ENCODE assay signal across 26 mouse cellular contexts in genomic region chr19:5589159-5589558, GRCm38 (mm10). TPM values are rescaled to one million over a fixed set of nuclear protein-coding genes. Genes with fewer than 3 reads are reported as not detected.
DNase-seq lines count a peak whose midpoint lies in the region; ATAC-seq and TF ChIP-seq lines count a peak whose summit lies in the region.
"Had no signal": no experiment of that assay in that cellular context is flagged by ENCODE, and none has a peak within 500 bp of the region (broad histone marks: within the 10 kb centered on the region; RNA-seq: fewer than 3 reads in every experiment).

No protein-coding gene starts in this region.

- no peak overlapping the region for H3K4me3 ChIP-seq in left cerebral cortex, adult 2 months
- no peak overlapping the region for H3K4me3 ChIP-seq in neural tube, embryonic 15.5 days (replicated peaks)
- H3K4me3 ChIP-seq: embryonic facial prominence, embryonic 10.5 days; erythroblast, embryonic 14.5 days; heart, embryonic 10.5 days; hindbrain, embryonic 13.5 days; midbrain, embryonic 13.5 days; myocyte had no signal

- H3K36me3 ChIP-seq in neural tube, embryonic 15.5 days: no peaks in the 10 kb centered on the region
- H3K36me3 ChIP-seq: embryonic facial prominence, embryonic 10.5 days; heart, embryonic 10.5 days; hindbrain, embryonic 13.5 days; midbrain, embryonic 13.5 days had no signal

- no peak overlapping the region for H3K4me2 ChIP-seq in neural tube, embryonic 15.5 days
- H3K4me2 ChIP-seq: hindbrain, embryonic 13.5 days; midbrain, embryonic 13.5 days had no signal

- no peaks in the 10 kb centered on the region for H3K4me1 ChIP-seq in neural tube, embryonic 15.5 days
- H3K4me1 ChIP-seq: hindbrain, embryonic 13.5 days; midbrain, embryonic 13.5 days had no signal

- H3K9me3 ChIP-seq in neural tube, embryonic 15.5 days (replicated peaks): no peaks in the 10 kb centered on the region
- H3K9me3 ChIP-seq: embryonic facial prominence, embryonic 10.5 days; heart, embryonic 10.5 days; hindbrain, embryonic 13.5 days; midbrain, embryonic 13.5 days had no signal

- H3K9ac ChIP-seq in neural tube, embryonic 15.5 days (replicated peaks): no peak overlapping the region
- H3K9ac ChIP-seq: forebrain, postnatal 0 days; hindbrain, embryonic 13.5 days; midbrain, embryonic 13.5 days had no signal

- TF ChIP-seq CTCF in left cerebral cortex, adult 2 months (IDR thresholded peaks at IDR 0.05): peak; percentile 15; the same call in 1 of the 2 replicates

- no peaks in the 10 kb centered on the region for H3K27me3 ChIP-seq in neural tube, embryonic 15.5 days (replicated peaks)
- H3K27me3 ChIP-seq: hindbrain, embryonic 13.5 days; midbrain, embryonic 13.5 days had no signal

- no peak for ATAC-seq in neural tube, embryonic 15.5 days (ENCODE audit: low FRiP score)
- ATAC-seq: forebrain, postnatal 0 days; midbrain, embryonic 13.5 days had no signal

- 67% methylated on average over 9 of the region's 9 CpGs for WGBS in neural tube, embryonic 15.5 days

- no peak overlapping the region for H3K27ac ChIP-seq in left cerebral cortex, adult 2 months
- no peak overlapping the region for H3K27ac ChIP-seq in neural tube, embryonic 15.5 days (replicated peaks)
- H3K27ac ChIP-seq: embryonic facial prominence, embryonic 10.5 days; heart, embryonic 10.5 days; hindbrain, embryonic 13.5 days; midbrain, embryonic 13.5 days had no signal

- intact Hi-C loops in left cerebral cortex, adult 2 months (cut with DNase I): loop anchor here (5.0 kb wide), 1 partner anchor 38 kb away; no protein-coding TSS in a partner anchor

- peak; percentile 74 for DNase-seq in heart, adult 11 months
- no peak for DNase-seq in heart, adult 9 months (ENCODE audit: low spot score in 2 of 2)
- no peak for DNase-seq in left cerebral cortex, adult 2 months (ENCODE audit: extremely low spot score in 1 of 2, low spot score in 2 of 2)
- no peak for DNase-seq in left cerebral cortex, adult 8-10 months (ENCODE audit: low spot score in 2 of 2)
- DNase-seq in 3T3-L1 (ENCODE audit: low read depth, low spot score): peak; percentile 64
- peak; percentile 81 for DNase-seq in NIH3T3 (ENCODE audit: low read depth)
- no peak for DNase-seq in cerebellum, postnatal 36 days
- DNase-seq: adrenal gland, adult 8-10 months; B cell, adult 2 months; cerebellum, adult 11 months; forebrain, postnatal 0 days; heart, postnatal 10 days; layer of hippocampus, postnatal 36 days; left cerebral cortex, postnatal 4 days; retina, postnatal 1 day; right cerebral cortex, postnatal 4 days; thymus, adult 18-20 months had no signal

RNA-seq across cellular contexts. Expression of gene Rnaseh2c, which starts 12.5 kb away (rescaled TPM):
- 10 to 100 TPM; 77.7 to 82.4 TPM for total RNA-seq in left cerebral cortex, adult 2 months (2021)
- 10 to 100 TPM; 68.0 to 88.2 (median 72.1) TPM for total RNA-seq in left cerebral cortex, adult 8-10 months (2022)
- polyA plus RNA-seq in neural tube, embryonic 15.5 days (2015; fragmentation: Nextera tagmentation; extraction: Ambion mirVana): 68.2 and 81.5 TPM in 2 replicates

RNA-seq across cellular contexts. Expression of gene Kat5, which starts 20.9 kb away (rescaled TPM):
- total RNA-seq in left cerebral cortex, adult 2 months (2021): 10 to 100 TPM; 94.3 to 99.2 TPM
- total RNA-seq in left cerebral cortex, adult 8-10 months (2022): 100 to 1,000 TPM in 1 of 4 experiments, 10 to 100 TPM in 3; 87.3 to 115 (median 97.0) TPM
- 64.9 and 66.2 TPM in 2 replicates for polyA plus RNA-seq in neural tube, embryonic 15.5 days (2015; fragmentation: Nextera tagmentation; extraction: Ambion mirVana)

RNA-seq across cellular contexts. Expression of gene Ap5b1, which starts 21.3 kb away (rescaled TPM):
- 1 to 10 TPM; 5.4 to 6.0 TPM for total RNA-seq in left cerebral cortex, adult 2 months (2021)
- 1 to 10 TPM; 6.9 to 9.1 (median 7.8) TPM for total RNA-seq in left cerebral cortex, adult 8-10 months (2022)
- 2.7 and 4.7 TPM in 2 replicates for polyA plus RNA-seq in neural tube, embryonic 15.5 days (2015; fragmentation: Nextera tagmentation; extraction: Ambion mirVana)

RNA-seq across cellular contexts. Expression of gene Ovol1, which starts 28.7 kb away (rescaled TPM):
- total RNA-seq in left cerebral cortex, adult 2 months (2021): not detected
- not detected for total RNA-seq in left cerebral cortex, adult 8-10 months (2022)
- polyA plus RNA-seq in neural tube, embryonic 15.5 days (2015; fragmentation: Nextera tagmentation; extraction: Ambion mirVana): 0.06 and 2.0 TPM in 2 replicates
- total RNA-seq: adrenal gland, adult 8-10 months; forebrain, postnatal 0 days; gastrocnemius, adult 8-10 months; heart, postnatal 10 days; layer of hippocampus, postnatal 36 days; left cerebral cortex, postnatal 4 days; liver, adult 2 months had no signal
- polyA plus RNA-seq: hindbrain, embryonic 13.5 days; midbrain, embryonic 13.5 days; myocyte had no signal

RNA-seq across cellular contexts. Expression of gene Rela, which starts 48.1 kb away (rescaled TPM):
- total RNA-seq in left cerebral cortex, adult 2 months (2021): 10 to 100 TPM; 23.4 to 25.4 TPM
- total RNA-seq in left cerebral cortex, adult 8-10 months (2022): 10 to 100 TPM; 22.5 to 25.3 (median 23.7) TPM
- polyA plus RNA-seq in neural tube, embryonic 15.5 days (2015; fragmentation: Nextera tagmentation; extraction: Ambion mirVana): 31.6 and 39.2 TPM in 2 replicates

Comparison
In these comparisons a context has a peak if more than half of its experiments do, and no peak if none do; other contexts are left out.
1. DNase-seq: peak in heart, adult 11 months (single experiment), 3T3-L1 (single experiment) and NIH3T3 (single experiment); none in heart, adult 9 months (0 of 2), left cerebral cortex, adult 2 months (0 of 2), left cerebral cortex, adult 8-10 months (0 of 2) and cerebellum, postnatal 36 days (0 of 2).